Mouse (Mus musculus) embryonic facial prominence, embryonic 15.5 days (tissue): ENCODE measurements around the gene Rnf215. TPM values are rescaled to one million over a fixed set of nuclear protein-coding genes. Genes with fewer than 3 reads are reported as not detected.
A peak's percentile ranks its signal among the peaks of the same experiment; 100 is the strongest.

ENCODE experiments used
- ATAC-seq: fragments of 200-750 bp; cut with Nextera tagmentation; 2 replicates; pipeline ENCODE4 v1.8.0; 2017; ENCODE audit warnings: low read depth, moderate TSS enrichment; ENCODE audit not compliant: insufficient number of reproducible peaks, low FRiP score, low TSS enrichment
- H3K27ac ChIP-seq: fragments of 300-500 bp; sonication (generic); replicated peaks from 2 replicates; pipeline ENCODE4 v1.5.1; 2015; ENCODE audit warnings: mild to moderate bottlenecking, inconsistent platforms
- H3K27me3 ChIP-seq: fragments of 300-500 bp; sonication (generic); 2 replicates; pipeline ENCODE4 v1.6.1; 2015; ENCODE audit warnings: inconsistent platforms
- H3K36me3 ChIP-seq: fragments of 300-500 bp; sonication (generic); 2 replicates; pipeline ENCODE4 v1.6.1; 2015; ENCODE audit warnings: mild to moderate bottlenecking, inconsistent platforms
- H3K4me1 ChIP-seq: fragments of 300-500 bp; sonication (generic); 2 replicates; pipeline ENCODE4 v1.6.1; 2015; ENCODE audit warnings: inconsistent platforms
- H3K4me2 ChIP-seq: fragments of 300-500 bp; sonication (generic); replicated peaks from 2 replicates; pipeline ENCODE4 v1.6.1; 2015; ENCODE audit warnings: mild to moderate bottlenecking, inconsistent platforms
- H3K4me3 ChIP-seq: fragments of 300-500 bp; sonication (generic); replicated peaks from 2 replicates; pipeline ENCODE4 v1.5.1; 2015; ENCODE audit warnings: mild to moderate bottlenecking, inconsistent platforms
- H3K9ac ChIP-seq: fragments of 300-500 bp; sonication (generic); 2 replicates; pipeline ENCODE4 v1.6.1; 2015; ENCODE audit warnings: inconsistent platforms
- H3K9me3 ChIP-seq: fragments of 300-500 bp; sonication (generic); replicated peaks from 2 replicates; pipeline ENCODE4 v1.6.1; 2016; ENCODE audit warnings: inconsistent platforms
- WGBS: fragments of 180-500 bp; shearing (Covaris S2); methylation state at CpG from one replicate; pipeline ENCODE4 v1.1.7; 2015; 5-methylcytosine and 5-hydroxymethylcytosine counted together
- polyA plus RNA-seq: library from polyadenylated mRNA; unstranded; fragments of >200 nt; fragmentation: Nextera tagmentation; extraction: Ambion mirVana; gene quantifications from 2 replicates; pipeline ENCODE4 v1.2.1, GENCODE M21; 2015

The Rnf215 gene
- polyA plus RNA-seq = 38.2 and 39.7 TPM in 2 replicates

DNA sequence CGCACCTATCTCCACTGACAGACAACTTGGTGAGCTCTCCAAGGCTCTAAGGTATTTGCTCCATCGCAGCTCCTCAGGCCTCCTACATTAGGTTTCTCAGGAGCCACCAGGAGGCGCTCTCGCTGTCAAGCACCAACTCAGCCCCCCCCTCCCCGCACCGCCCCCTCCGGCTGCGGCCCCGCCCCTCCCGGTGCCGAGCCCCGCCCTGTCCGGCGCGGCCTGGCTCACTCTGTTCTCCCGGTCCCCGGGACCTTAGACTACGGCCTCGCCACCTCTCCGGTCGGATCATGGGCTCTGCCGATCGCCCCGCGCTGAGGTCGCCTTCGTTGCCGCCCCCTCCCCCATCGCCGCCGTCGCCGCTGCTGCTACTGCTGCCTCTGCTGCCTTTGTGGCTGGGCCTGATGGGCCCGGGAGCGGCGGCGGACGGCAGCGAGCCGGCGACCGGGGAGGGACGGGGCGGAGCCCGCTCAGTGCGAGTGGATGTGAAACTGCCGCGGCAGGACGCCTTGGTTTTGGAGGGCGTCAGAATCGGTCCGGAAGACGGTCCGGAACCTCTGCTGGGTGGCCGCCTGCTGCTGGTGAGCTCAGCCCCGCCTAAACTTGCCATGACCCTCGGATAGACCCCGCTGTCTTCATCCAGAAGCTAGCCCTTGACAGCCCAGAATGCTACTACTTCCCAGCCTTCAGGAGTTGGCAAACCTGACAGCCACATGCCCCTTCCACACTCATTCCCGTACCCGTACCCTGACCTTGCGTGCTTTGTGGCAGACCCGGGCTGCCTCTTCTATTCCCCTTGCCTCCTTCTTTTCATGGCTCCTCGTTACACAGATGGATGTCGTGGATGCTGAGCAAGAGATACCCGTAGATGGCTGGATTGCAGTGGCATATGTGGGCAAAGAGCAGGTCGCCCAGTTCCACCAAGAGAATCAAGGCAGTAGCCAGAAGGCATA lies at the start of gene Rnf215:
Rnf215 (plus strand) TSS at position 217 of the 950 bp plus-strand sequence.
- H3K27ac ChIP-seq = peak within 1 kb of the TSS; percentile 80
- peak within 1 kb of the TSS; percentile 67 for H3K4me2 ChIP-seq
- no peaks in the 10 kb centered on the region for H3K9me3 ChIP-seq
- H3K9ac ChIP-seq = peak within 1 kb of the TSS; percentile 94
- ATAC-seq = peak; percentile 89
- no peaks in the 10 kb centered on the region for H3K27me3 ChIP-seq
- H3K4me3 ChIP-seq = peak within 1 kb of the TSS; percentile 85
- H3K36me3 ChIP-seq = peaks cover 18% of the 10 kb centered on the region
- H3K4me1 ChIP-seq = peaks cover 22% of the 10 kb centered on the region
- WGBS = 2% methylated on average over 65 of the region's 66 CpGs

DNA sequence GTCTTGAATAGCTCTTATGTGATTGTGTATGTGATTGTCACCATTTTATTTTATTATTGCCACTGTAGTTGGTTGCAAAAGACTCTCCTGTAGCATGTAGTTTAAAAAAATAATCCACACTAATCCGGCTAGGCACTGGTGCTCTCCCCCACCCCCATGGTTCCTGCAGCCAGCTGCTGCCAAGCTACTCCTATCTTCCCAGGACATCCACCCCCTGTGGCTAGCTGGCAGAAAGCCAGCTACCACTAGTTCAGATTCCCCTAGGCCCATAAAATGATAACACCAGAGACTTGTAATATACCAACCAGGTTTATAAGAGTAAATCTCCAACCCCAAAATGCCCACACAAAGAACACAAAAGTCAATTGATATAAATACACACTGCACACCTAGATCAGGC lies 48.8 kb upstream of the Rnf215 start:
- Histone ChIP-seq H3K4me2 (no peak overlapping the region), H3K9ac (no peak overlapping the region), H3K9me3 (no peaks in the 10 kb centered on the region), H3K4me1 (no peaks in the 10 kb centered on the region), H3K27me3 (no peaks in the 10 kb centered on the region), H3K36me3 (no peaks in the 10 kb centered on the region), H3K4me3 (no peak overlapping the region), H3K27ac (no peak overlapping the region)
- ATAC-seq = no peak
- WGBS = 68% methylated on average over 1 of the region's 1 CpGs

DNA sequence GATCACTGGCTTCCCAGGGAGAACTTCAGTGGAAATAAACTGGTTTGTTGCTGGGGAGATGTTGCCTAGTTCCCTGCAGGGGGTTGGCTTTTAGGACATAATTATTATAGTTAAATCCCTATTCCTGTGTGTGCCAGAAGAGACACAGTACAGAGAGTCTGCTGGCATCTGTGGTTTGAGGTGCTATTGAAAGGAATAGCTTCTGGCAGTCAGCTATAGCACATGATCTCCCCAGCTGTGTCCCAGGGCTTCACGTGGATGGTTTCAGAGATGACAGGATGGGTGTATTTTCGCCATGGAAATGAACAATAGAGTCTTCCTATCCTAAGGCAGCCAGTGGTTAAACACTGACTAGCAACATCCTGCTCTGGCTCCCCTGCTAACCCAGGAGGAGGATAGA lies 47.7 kb upstream of the Rnf215 start:
- no peak overlapping the region for H3K4me2 ChIP-seq
- H3K4me1 ChIP-seq = no peaks in the 10 kb centered on the region
- H3K27ac ChIP-seq = no peak overlapping the region
- ATAC-seq = no peak
- H3K4me3 ChIP-seq = no peak overlapping the region
- peaks cover 3% of the 10 kb centered on the region; the same call in 1 of the 2 replicates for H3K36me3 ChIP-seq
- no peaks in the 10 kb centered on the region for H3K9me3 ChIP-seq
- WGBS = 43% methylated on average over 2 of the region's 2 CpGs
- no peak overlapping the region for H3K9ac ChIP-seq
- H3K27me3 ChIP-seq = no peaks in the 10 kb centered on the region

DNA sequence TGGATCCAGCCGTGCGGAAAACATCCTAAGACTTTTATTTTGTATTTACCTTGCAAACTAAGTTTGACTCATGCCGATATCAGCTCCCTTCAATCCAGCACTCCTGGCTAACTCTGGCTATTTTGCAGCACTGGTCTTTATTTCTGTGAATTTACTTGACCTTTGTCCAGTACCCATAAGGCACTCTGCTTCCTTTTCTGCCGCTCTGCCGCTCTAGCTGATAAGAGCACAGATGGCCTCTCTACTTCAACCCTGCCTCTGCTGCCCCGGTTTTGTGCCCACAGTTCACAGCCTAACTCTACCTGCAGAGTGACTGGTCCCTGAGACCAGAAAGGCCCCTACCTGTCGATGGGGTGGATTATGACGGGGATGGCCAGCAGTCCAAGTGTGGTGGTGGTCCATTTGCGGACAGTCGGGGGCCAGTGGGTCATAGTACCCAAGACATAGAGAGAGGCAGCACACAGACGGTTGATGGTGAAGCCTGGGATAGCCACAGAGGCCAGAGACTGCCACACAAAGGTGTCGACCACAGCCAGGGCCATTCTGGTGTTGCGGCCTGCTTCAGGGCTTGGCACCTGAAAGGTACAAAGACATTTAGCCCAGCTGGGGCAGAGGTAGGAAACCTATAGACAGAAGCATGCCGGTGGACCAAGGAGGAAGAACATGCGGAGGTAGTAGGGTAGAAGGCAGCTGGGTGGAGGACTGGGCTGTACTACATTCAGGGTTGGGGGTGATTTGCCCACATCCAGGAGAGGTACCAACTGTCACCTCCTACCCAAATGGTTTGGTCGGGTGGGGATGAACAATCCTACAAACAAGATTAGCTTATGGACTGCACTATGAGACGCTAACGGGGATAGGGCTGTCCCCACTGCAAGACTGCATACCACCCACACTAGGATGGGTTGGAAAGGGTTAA lies 41.3 kb upstream of the Rnf215 start:
- WGBS = 85% methylated on average over 18 of the region's 18 CpGs
- Histone ChIP-seq H3K36me3 (peaks cover 6% of the 10 kb centered on the region; the same call in 1 of the 2 replicates), H3K27me3 (no peaks in the 10 kb centered on the region), H3K27ac (no peak overlapping the region), H3K4me3 (0 out of 2 replicates have a peak overlapping the region, but pooled peaks have one; percentile 56), H3K9ac (no peak overlapping the region), H3K4me1 (peaks cover 25% of the 10 kb centered on the region), H3K4me2 (peak overlapping the region; percentile 74), H3K9me3 (no peaks in the 10 kb centered on the region)
- ATAC-seq = no peak

DNA sequence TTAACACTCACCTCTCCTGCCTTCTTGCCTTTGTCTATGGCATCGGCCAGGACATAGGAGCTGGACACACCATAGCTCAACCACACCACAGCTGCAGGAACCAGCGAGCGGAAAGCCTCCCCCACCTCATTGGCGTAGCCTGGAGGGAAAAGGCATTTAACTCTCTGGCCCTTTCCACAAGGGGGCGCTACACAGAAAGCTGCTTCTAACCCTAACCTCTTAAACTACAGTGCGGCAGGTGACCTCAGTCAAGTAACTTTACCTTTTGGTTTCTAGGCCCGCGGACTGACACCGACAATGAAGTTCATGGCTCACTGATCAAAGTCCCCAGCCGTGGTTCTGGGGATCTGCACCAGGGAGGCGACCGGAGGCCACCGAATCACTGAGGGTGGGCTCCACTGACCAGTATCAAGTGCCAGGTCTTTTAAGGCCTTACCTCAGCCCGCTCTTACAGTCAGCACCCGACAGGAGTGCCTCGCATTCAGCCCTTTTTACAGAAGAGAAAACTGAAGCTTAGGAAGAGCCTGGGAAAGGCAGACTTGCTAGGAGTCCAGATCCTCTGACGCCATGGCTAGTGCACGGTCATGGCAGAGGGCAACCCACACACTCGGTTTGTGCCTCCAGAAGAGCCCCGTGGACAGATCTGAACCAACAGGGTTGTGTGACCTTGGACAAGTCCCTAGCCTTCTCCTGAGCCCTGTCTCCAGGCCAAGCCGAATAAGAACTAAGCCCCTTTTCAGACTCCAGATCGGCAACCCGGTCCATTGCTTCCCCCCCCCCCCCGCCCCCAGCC lies 40.4 kb upstream of the Rnf215 start:
- Histone ChIP-seq H3K4me2 (peak overlapping the region; percentile 74), H3K36me3 (peaks cover 6% of the 10 kb centered on the region; the same call in 1 of the 2 replicates), H3K9me3 (no peaks in the 10 kb centered on the region), H3K27me3 (no peaks in the 10 kb centered on the region), H3K9ac (0 out of 2 replicates have a peak overlapping the region, but pooled peaks have one; percentile 31), H3K27ac (peak overlapping the region; percentile 55; the same call in 1 of the 2 replicates), H3K4me3 (peak overlapping the region; percentile 56), H3K4me1 (peaks cover 25% of the 10 kb centered on the region)
- 6% methylated on average over 23 of the region's 24 CpGs for WGBS
- no peak for ATAC-seq

DNA sequence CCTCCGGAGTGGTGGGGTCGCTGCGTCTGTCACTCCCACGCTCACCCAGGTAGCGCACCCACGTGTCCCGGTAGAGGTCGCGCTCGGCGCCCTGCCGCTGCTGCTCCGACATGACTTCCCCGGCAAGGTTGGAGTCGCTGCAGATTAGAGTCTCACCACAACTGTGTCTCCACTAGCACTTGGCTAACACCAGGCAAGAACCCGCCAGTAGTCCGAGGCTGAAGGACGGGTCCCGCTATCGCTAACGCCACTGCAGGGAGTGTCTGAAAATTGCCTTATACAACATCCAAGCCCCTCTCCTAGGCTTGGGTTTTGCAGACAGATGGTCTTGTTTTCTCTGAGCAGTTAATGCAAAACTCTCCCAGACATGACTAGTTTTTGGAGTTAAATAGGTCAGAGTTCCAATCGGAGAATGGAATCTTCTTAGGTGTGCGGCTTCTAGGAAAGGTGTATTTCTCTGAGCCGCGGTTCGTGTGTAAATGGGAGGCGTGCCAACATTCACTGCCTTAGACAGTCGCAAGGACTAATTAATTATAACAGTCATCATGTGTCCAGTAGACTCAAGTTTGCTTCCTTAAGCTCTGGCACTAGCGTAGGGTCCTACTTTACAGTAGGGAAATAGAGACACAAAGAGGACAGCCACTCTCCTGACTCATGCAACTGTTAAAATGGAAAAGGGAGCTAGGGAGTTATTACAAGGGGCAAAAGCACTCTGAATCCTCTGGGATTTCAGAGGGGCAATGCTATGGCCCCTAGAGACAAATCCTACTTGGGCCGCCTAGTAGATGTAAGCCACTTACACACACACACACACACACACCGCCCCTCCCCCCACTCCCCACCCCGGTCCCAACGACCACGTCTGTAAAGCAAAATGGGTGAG lies 39.6 kb upstream of the Rnf215 start, which contains the start of gene Mtfp1:
Mtfp1 (minus strand) TSS at position 275 of the 883 bp plus-strand sequence.
- peaks cover 6% of the 10 kb centered on the region; the same call in 1 of the 2 replicates for H3K36me3 ChIP-seq
- peak within 1 kb of the TSS; percentile 87 for H3K27ac ChIP-seq
- H3K4me1 ChIP-seq = peaks cover 25% of the 10 kb centered on the region
- no peak for ATAC-seq
- H3K9me3 ChIP-seq = no peaks in the 10 kb centered on the region
- whole genome bisulfite sequencing = 6% methylated on average over 34 of the region's 34 CpGs
- H3K27me3 ChIP-seq = no peaks in the 10 kb centered on the region
- peak within 1 kb of the TSS; percentile 74 for H3K4me2 ChIP-seq
- H3K4me3 ChIP-seq = peak within 1 kb of the TSS; percentile 56
- H3K9ac ChIP-seq = peak within 1 kb of the TSS; percentile 31; the same call in 1 of the 2 replicates

DNA sequence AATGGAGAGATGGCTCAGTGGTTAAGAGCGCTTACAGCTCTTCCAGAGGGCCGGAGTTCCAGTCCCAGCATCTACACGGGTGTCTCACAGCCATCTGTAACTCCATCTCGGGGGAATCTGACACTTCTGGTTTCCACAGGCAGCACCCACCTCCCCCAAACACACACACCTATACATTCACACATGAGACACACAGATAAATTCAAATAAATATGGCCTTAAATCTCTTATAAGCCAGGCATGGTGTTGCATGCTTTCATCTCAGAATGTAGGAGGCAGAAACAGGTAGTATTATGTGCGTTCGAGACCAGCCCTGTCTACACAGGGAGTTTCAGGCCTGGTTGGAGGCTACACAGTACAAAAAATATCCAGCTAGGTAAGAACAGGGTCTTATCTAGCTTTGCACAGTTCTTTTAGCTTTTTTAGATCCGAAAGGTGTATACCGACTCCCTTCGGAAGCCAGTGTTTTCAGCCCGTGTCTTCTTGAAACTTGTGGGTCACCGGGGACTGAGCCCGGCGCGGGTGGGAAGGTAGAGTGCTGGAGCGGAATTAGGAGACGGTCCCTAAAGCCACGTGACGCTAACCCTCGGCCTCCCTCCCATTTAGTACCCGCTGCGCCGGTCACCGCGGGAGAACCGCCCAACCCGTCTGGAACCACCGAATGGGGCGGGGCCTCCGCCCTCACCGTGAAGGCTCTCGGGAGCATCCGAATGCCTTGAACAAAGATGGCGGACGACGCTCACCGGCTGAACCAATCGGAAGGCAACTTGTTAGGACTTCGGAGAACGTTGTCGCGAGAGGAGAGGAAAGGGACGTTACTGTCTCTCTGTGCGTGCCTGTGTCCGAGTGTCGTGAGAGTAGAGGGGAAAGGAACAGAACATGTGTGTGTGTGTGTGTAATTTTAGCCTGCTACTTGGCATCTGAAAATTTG lies 38.7 kb upstream of the Rnf215 start:
- Histone ChIP-seq H3K4me1 (peaks cover 25% of the 10 kb centered on the region), H3K27me3 (no peaks in the 10 kb centered on the region), H3K4me2 (peak overlapping the region; percentile 74), H3K9ac (peak overlapping the region; percentile 55), H3K9me3 (no peaks in the 10 kb centered on the region), H3K4me3 (peak overlapping the region; percentile 56), H3K27ac (peak overlapping the region; percentile 87), H3K36me3 (peaks cover 6% of the 10 kb centered on the region; the same call in 1 of the 2 replicates)
- ATAC-seq = peak; percentile 96
- 3% methylated on average over 45 of the region's 45 CpGs for WGBS

DNA sequence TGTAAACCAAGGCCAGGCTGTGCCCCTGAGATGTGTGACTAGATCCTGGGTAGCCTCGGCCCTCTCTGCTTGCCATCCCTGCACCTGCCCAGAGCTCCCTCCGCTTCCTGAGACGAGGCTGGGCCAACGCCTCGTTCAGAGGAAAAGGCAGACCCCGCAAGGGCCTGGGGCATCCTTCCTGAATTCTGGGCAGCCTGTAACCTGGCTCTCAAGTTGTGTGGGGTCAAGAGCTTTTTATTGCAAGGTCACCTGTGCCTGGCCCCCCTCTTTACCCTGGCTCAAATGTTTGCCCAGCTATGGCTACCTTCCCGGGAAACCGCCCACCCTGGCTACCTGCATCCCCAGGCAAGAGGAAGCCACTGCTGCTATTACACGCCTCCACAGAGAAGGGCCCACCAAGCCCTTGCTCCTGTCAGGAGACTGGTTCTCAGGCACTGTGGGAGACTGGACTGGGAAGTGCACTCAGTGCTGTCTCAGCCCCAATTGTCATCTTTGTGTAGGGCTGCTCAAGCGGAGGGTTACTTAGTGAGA lies 37.8 kb upstream of the Rnf215 start:
- Histone ChIP-seq H3K4me1 (peaks cover 25% of the 10 kb centered on the region), H3K9ac (peak overlapping the region; percentile 55), H3K4me2 (peak overlapping the region; percentile 74), H3K27ac (peak overlapping the region; percentile 87), H3K36me3 (peaks cover 3% of the 10 kb centered on the region; the same call in 1 of the 2 replicates), H3K4me3 (peak overlapping the region; percentile 56), H3K27me3 (no peaks in the 10 kb centered on the region), H3K9me3 (no peaks in the 10 kb centered on the region)
- 36% methylated on average over 10 of the region's 10 CpGs for WGBS
- ATAC-seq = no peak

DNA sequence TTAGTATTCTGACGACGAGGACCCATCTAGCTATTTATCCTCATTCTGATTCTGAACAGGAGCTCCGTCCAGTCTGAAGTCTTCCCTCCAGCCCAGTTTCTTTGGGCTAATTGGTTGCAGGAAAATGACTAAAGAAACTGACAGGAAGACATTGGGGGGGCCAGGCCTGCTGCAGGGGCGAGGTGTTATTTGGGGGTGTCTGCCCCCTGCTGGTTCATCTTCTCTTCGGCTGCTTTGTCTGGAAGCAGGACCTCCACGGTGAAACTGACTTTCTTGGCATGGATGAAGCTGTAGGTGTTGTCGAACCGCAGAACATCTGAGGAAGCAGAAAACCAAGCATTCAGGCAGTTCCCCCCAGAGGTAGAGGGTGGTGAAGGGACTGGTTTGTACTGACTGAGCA lies 36.9 kb upstream of the Rnf215 start:
- no peaks in the 10 kb centered on the region for H3K9me3 ChIP-seq
- no peaks in the 10 kb centered on the region for H3K27me3 ChIP-seq
- no peak overlapping the region for H3K9ac ChIP-seq
- H3K4me1 ChIP-seq = peaks cover 25% of the 10 kb centered on the region
- WGBS = 65% methylated on average over 8 of the region's 8 CpGs
- no peak for ATAC-seq
- H3K27ac ChIP-seq = 0 out of 2 replicates have a peak overlapping the region, but pooled peaks have one; percentile 34
- no peak overlapping the region for H3K4me3 ChIP-seq
- peaks cover under 1% of the 10 kb centered on the region; the same call in 1 of the 2 replicates for H3K36me3 ChIP-seq
- no peak overlapping the region for H3K4me2 ChIP-seq
